Mouse (Mus musculus) liver, embryonic 14.5 days (tissue): ENCODE results near the gene Epb41l4b.

ENCODE experiments used
- CTCF ChIP-seq: IDR thresholded peaks from 2 replicates; pipeline ENCODE4 v1.5.1; 2016; ENCODE audit warnings: antibody characterized with exemption, low read depth, control low read depth
- EP300 ChIP-seq: IDR thresholded peaks from 2 replicates; pipeline ENCODE4 v1.6.1; 2016; ENCODE audit warnings: antibody characterized with exemption, low read depth

DNA sequence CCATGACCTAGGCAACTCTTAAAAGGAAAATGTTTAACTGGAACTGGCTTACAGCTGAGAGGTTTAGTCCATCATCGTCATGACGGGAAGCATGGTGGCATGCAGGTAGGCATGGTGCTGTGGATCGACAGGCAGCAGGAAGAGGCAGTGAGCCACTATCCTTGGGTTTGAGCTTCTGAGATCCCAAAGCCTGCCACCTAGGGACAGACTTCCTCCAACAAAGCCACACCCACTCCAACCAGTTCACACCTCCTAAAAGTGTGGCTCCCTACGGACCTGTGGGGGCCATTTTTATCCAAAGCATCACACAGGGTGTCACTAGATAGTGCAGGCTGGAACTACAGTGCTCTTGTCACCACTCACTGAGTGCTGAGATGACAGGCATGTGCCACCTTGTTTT lies 31.8 kb downstream of the Epb41l4b start:
- TF ChIP-seq CTCF, result peak; percentile 26; the same call in 1 of the 2 replicates
- TF ChIP-seq EP300, result no peak
